Mouse (Mus musculus) kidney, embryonic 16.5 days (tissue): ENCODE results near the gene Clspn. TPM values are rescaled to one million over a fixed set of nuclear protein-coding genes. Genes with fewer than 3 reads are reported as not detected.
A peak's percentile ranks its signal among the peaks of the same experiment; 100 is the strongest.

Experiments
- ATAC-seq: fragments of 200-750 bp; cut with Nextera tagmentation; 2 replicates; pipeline ENCODE4 v1.8.0; 2017; ENCODE audit warnings: moderate TSS enrichment; ENCODE audit not compliant: low FRiP score, low TSS enrichment
- H3K27ac ChIP-seq: fragments of 300-500 bp; sonication (generic); 2 replicates; pipeline ENCODE4 v1.5.1; 2014; ENCODE audit warnings: low read length
- H3K27me3 ChIP-seq: fragments of 300-500 bp; sonication (generic); 2 replicates; pipeline ENCODE4 v1.6.1; 2014; ENCODE audit warnings: low read length, control low read depth, mixed read lengths; ENCODE audit not compliant: insufficient read depth
- H3K36me3 ChIP-seq: fragments of 300-500 bp; sonication (generic); 2 replicates; pipeline ENCODE4 v1.6.1; 2014; ENCODE audit warnings: low read length, control low read depth, mixed read lengths; ENCODE audit not compliant: insufficient read depth
- H3K4me1 ChIP-seq: fragments of 300-500 bp; sonication (generic); 2 replicates; pipeline ENCODE4 v1.6.1; 2014; ENCODE audit warnings: low read length, control low read depth, mixed read lengths; ENCODE audit not compliant: insufficient read depth
- H3K4me2 ChIP-seq: fragments of 300-500 bp; sonication (generic); replicated peaks from 2 replicates; pipeline ENCODE4 v1.6.1; 2014; ENCODE audit warnings: low read depth, low read length
- H3K4me3 ChIP-seq: fragments of 300-500 bp; sonication (generic); 2 replicates; pipeline ENCODE4 v1.5.1; 2014; ENCODE audit warnings: mild to moderate bottlenecking, low read length
- H3K9ac ChIP-seq: fragments of 300-500 bp; sonication (generic); replicated peaks from 2 replicates; pipeline ENCODE4 v1.6.1; 2014; ENCODE audit warnings: low read length
- H3K9me3 ChIP-seq: fragments of 300-500 bp; sonication (generic); 2 replicates; pipeline ENCODE4 v1.6.1; 2016; ENCODE audit warnings: low read length, control low read depth
- WGBS: fragments of 180-500 bp; shearing (Covaris S2); extraction: QIAGEN DNeasy Blood & Tissue Kit; methylation state at CpG from one replicate; pipeline ENCODE4 v1.1.7; 2014; 5-methylcytosine and 5-hydroxymethylcytosine counted together
- polyA plus RNA-seq: library from polyadenylated mRNA; unstranded; fragments of >200 nt; fragmentation: Nextera tagmentation; extraction: Ambion mirVana; gene quantifications from 2 replicates; pipeline ENCODE4 v1.2.1, GENCODE M21; 2015

The Clspn gene
- polyA plus RNA-seq, 1 experiment from 2014 or later, result 33.8 TPM

DNA sequence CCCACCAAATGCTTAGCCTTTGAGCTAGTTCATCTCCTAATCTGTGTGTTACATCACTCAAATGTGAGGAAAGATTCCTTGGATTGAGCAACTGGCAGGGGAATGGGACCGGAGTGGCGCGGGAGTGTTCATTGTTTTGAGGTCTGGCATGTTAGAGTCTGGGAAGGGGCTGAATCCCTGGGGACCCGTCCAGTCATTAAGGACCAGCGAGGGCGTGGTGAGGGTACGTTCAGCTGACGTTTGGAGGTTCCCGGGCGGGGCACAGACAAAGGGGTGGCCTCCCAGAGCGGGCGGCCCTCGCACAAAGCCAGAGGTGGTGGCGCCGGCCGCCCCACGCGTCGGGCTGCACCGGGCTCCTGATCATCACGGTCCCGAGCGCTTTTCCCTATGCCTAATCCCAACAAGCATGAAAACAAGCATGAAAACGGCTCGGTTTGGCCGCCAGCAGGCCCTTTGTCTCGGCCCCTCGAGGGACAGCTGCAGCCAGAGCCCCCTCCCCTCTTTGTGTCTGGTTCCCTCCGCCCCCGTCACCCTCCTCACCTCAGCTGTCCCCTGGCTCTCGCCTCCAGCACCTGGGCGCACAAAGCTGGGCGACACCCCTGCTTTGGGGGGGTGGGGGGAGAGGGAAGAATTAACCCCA is 63.1 kb downstream of the Clspn start:
- peak overlapping the region; percentile 22 for H3K9ac ChIP-seq
- ATAC-seq, result no peak
- H3K4me2 ChIP-seq, result peak overlapping the region; percentile 49
- no peak overlapping the region for H3K27ac ChIP-seq
- 5% methylated on average over 33 of the region's 33 CpGs for WGBS
- peaks cover 28% of the 10 kb centered on the region for H3K27me3 ChIP-seq
- H3K4me1 ChIP-seq, result 0 out of 2 replicates have a peak, but pooled peaks cover 6% of the 10 kb centered on the region
- H3K36me3 ChIP-seq, result no peaks in the 10 kb centered on the region
- H3K4me3 ChIP-seq, result peak overlapping the region; percentile 32
- no peaks in the 10 kb centered on the region for H3K9me3 ChIP-seq

DNA sequence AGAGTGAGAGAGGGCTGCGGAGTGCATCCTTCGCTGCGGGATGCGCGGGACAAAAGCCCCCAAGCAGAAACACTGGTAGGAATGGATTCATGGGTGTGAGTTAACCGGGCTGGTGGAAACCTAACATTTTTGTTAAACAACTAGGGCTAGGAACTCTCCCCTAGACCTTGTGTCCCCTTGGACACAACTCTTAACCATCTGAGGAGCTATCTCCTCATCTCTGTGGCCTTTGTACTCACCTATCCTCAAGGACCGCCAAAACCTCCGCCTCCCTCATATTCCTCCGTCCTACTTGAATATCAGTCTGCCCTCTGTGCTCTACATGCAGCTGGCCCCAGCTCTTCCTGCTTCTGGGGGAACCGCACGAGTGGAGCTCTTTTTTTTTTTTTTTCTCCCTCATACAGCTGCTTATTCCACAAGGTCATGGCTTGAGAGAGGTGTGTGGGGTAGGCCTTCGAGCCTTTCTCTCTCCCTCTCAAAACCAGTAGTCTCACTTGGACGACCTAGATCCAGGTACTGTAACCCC is 63.7 kb downstream of the Clspn start:
- WGBS, result 20% methylated on average over 13 of the region's 13 CpGs
- 0 out of 2 replicates have a peak, but pooled peaks cover 6% of the 10 kb centered on the region for H3K4me1 ChIP-seq
- peaks cover 28% of the 10 kb centered on the region for H3K27me3 ChIP-seq
- H3K4me2 ChIP-seq, result peak overlapping the region; percentile 49
- no peak overlapping the region for H3K27ac ChIP-seq
- no peaks in the 10 kb centered on the region for H3K9me3 ChIP-seq
- peak overlapping the region; percentile 22; the same call in 1 of the 2 replicates for H3K9ac ChIP-seq
- H3K4me3 ChIP-seq, result peak overlapping the region; percentile 32
- no peak for ATAC-seq
- H3K36me3 ChIP-seq, result no peaks in the 10 kb centered on the region

DNA sequence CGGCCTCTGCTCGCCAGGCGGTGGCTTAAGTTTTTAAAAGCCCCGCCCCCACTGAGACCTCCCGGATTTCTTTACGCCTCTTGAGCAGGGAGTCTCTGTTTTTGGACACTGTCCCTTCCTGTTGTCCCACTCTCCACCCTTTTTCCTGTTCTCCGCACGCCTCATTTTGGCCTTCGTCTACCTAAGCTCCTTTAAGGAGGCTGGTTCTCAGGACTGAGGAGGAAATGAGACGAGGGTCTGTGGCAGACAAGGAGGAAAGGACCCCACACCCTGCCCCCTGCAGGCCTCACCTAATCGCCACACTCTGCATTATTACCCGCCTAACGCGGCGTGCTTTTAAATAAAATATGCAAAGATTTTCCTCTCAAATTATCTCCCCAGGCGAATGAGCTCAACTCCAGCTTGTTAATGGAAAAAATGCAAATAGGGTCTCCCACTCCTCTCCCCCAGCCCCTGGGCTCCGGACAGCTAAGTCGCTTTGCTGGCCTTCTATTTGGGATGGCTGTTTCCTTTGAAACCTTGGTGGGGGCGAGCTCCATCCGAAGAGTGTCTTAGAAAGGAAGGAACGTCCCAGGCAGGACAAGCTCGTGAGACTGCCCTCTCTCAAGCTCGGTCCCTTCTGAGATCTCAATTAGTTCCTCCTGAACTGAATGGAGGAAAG is 70.4 kb downstream of the Clspn start:
- H3K27ac ChIP-seq, result no peak overlapping the region
- H3K4me3 ChIP-seq, result peak overlapping the region; percentile 32
- peak; percentile 61; the same call in 1 of the 2 replicates for ATAC-seq
- 2% methylated on average over 23 of the region's 23 CpGs for WGBS
- H3K9me3 ChIP-seq, result no peaks in the 10 kb centered on the region
- peaks cover 4% of the 10 kb centered on the region; the same call in 1 of the 2 replicates for H3K27me3 ChIP-seq
- peaks cover 12% of the 10 kb centered on the region; the same call in 1 of the 2 replicates for H3K4me1 ChIP-seq
- H3K4me2 ChIP-seq, result peak overlapping the region; percentile 55
- H3K36me3 ChIP-seq, result no peaks in the 10 kb centered on the region
- H3K9ac ChIP-seq, result peak overlapping the region; percentile 33

DNA sequence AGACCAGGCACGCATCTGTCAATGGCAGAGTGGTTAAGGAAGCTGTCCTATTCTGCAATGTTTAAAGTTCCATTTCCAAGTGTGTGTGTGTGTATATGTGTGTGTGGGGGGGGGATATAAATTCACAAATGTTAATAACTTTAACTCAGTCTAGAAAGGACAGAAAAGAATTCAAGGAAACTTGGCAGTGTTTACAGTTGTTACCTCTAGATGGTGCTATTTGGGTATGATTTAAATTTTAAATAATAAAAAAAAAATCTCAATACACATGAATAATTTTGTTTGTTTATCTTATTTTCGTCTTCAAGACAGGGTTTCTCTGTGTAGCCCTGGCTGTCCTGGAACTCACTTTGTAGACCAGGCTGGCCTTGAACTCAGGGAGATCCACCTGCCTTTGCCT is 75.2 kb downstream of the Clspn start:
- 40% methylated on average over 2 of the region's 2 CpGs for WGBS
- no peak overlapping the region for H3K9ac ChIP-seq
- no peaks in the 10 kb centered on the region for H3K9me3 ChIP-seq
- no peak overlapping the region for H3K4me2 ChIP-seq
- no peak overlapping the region for H3K4me3 ChIP-seq
- no peak overlapping the region for H3K27ac ChIP-seq
- H3K27me3 ChIP-seq, result peaks cover 15% of the 10 kb centered on the region
- ATAC-seq, result no peak
- peaks cover 5% of the 10 kb centered on the region; the same call in 1 of the 2 replicates for H3K4me1 ChIP-seq
- no peaks in the 10 kb centered on the region for H3K36me3 ChIP-seq

DNA sequence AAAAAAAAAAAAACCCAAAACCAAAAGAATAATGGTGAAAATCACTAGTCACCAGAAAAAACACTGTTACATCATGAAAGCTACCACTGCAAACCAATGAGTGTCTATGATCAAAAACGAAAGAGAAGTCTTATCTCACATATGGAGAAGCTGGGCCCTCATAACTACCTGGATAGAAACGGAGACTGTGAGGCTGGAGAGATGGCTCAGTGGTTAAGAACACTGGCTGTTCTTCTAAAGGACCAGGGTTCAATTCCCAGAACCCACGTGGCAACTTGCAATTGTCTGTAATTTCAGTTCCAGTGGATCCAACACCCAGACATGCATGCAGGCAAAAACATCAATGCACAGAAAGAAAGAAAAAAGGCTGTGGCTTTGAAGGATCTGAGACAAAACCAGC is 75.9 kb downstream of the Clspn start:
- Histone ChIP-seq H3K27ac (no peak overlapping the region), H3K9me3 (no peaks in the 10 kb centered on the region), H3K4me1 (no peaks in the 10 kb centered on the region), H3K4me3 (no peak overlapping the region), H3K27me3 (peaks cover 21% of the 10 kb centered on the region), H3K36me3 (no peaks in the 10 kb centered on the region), H3K4me2 (no peak overlapping the region), H3K9ac (no peak overlapping the region)
- ATAC-seq, result no peak
- WGBS, result 61% methylated on average over 3 of the region's 3 CpGs

DNA sequence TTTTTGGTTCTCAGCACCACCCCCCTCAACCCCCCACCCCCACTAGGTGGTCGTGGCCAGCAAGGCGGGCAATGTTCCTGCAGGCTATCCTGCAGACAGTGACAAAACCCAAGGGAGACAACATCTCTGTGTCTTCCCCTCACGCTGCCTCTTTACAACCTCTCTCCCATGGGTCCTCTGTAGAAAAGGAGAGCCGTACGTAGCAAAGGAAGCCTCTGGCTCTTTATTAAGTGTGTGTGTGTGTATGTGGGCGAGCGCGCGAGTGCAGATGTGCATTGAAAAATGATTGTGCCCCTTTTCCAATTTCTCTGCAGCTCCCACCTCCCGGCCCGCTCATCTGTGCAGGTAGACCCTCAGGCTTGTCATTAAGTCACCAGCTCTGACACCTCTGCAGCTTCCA is 79.6 kb downstream of the Clspn start:
- Histone ChIP-seq H3K9ac (no peak overlapping the region), H3K27me3 (peaks cover 30% of the 10 kb centered on the region), H3K4me2 (no peak overlapping the region), H3K9me3 (no peaks in the 10 kb centered on the region), H3K4me3 (no peak overlapping the region), H3K27ac (no peak overlapping the region), H3K36me3 (no peaks in the 10 kb centered on the region), H3K4me1 (no peaks in the 10 kb centered on the region)
- WGBS, result 15% methylated on average over 11 of the region's 11 CpGs
- no peak for ATAC-seq

DNA sequence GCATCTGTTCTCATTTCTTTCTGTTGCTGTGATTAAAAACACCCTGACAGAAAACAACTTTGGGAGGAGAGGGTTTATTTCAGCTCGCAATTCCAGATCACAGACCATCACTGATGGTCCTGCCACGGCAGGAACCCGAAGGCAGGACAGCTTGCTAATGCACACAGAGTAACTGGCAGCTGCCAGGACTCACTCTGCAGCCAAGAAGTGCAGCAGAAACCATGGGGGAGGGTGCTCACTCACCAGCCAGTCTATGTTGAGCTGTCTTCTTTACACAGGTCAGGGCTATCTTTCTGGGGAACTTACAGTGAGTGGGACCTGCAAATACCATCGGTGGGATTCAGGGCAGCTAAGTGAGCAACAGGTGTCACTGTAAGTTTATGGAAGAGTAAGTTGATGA is 80.7 kb downstream of the Clspn start:
- Histone ChIP-seq H3K27ac (no peak overlapping the region), H3K9ac (no peak overlapping the region), H3K9me3 (no peaks in the 10 kb centered on the region), H3K27me3 (peaks cover 34% of the 10 kb centered on the region), H3K4me1 (no peaks in the 10 kb centered on the region), H3K36me3 (no peaks in the 10 kb centered on the region), H3K4me2 (no peak overlapping the region), H3K4me3 (no peak overlapping the region)
- ATAC-seq, result no peak
- 59% methylated on average over 4 of the region's 4 CpGs for WGBS

DNA sequence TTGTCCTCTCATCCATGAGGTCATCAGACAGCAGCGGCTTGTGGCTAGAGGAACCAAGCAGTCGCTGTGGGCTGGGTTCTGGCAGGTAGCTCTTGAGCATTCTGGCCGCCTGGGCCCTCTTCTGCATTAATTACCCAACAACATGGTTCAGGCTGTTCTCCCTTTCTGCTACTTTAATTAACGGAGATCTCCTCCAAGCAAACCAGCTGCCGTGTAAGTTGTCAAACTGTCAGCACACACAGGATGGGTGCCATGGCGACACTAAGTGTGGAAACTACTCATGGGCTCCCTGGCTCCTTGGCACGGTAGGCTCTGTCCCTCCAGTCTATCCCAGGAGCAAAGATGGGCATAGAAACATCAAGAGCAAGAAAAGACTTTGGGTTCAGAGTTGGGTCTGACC is 82.6 kb downstream of the Clspn start:
- H3K9me3 ChIP-seq, result no peaks in the 10 kb centered on the region
- H3K9ac ChIP-seq, result no peak overlapping the region
- H3K27me3 ChIP-seq, result peaks cover 34% of the 10 kb centered on the region
- no peak overlapping the region for H3K4me3 ChIP-seq
- no peaks in the 10 kb centered on the region for H3K4me1 ChIP-seq
- ATAC-seq, result no peak
- no peak overlapping the region for H3K27ac ChIP-seq
- WGBS, result 53% methylated on average over 7 of the region's 7 CpGs
- no peaks in the 10 kb centered on the region for H3K36me3 ChIP-seq
- no peak overlapping the region for H3K4me2 ChIP-seq

DNA sequence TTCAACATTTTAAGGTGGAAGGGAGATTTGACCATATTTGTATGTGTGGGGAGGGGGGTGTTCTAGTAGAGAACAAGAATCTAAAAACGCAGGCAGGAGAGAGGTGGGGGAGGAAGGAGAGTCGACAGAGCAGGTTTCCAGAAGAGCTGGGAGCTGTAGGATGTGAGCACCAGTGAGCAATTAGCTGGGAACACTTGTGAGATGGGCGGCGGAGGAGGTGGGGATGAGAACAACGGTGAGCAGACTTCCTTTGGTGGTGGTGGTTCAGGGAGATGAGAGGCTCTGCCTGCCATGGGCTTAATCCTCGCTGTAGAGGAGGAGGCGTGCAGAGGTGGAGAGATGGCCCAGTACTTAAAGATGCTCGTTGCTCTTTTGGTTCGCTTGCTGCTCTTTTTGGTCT is 85.2 kb downstream of the Clspn start:
- Histone ChIP-seq H3K4me1 (no peaks in the 10 kb centered on the region), H3K27me3 (peaks cover 26% of the 10 kb centered on the region), H3K36me3 (no peaks in the 10 kb centered on the region), H3K9me3 (no peaks in the 10 kb centered on the region), H3K27ac (no peak overlapping the region), H3K9ac (no peak overlapping the region), H3K4me2 (no peak overlapping the region), H3K4me3 (no peak overlapping the region)
- ATAC-seq, result no peak
- WGBS, result 25% methylated on average over 9 of the region's 9 CpGs
